Mouse (Mus musculus) neural tube, embryonic 10.5 days (tissue): ENCODE data around the gene Olfr860.
"Not testable (repeated sequence)": the region's sequence is repeated elsewhere in the genome, so short reads cannot be mapped to it uniquely, and the experiment has no call there.

ENCODE experiments used
- DNase-seq: peaks from one replicate; pipeline ENCODE4 v3.0.0-alpha.2; 2017; ENCODE audit warnings: low spot score; ENCODE audit errors: extremely low spot score

Olfr860 gene

DNA sequence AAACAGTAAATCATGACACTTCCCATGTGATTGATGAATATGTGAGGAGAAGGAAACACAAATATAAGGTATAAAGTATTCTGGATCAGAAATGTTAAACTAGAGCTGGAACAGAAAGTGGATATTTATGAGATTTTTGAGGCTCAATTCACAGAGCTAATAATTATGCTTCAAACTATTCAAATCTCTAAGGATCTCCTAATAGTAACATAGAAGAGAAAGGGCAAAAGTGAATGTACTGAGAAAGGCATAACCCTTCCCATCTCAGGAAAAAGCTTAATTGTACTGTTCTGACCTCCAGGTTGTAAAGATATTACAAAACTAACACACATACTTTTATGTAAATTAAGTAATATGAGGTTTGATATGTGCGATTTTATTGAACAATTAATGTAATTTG, at the start of gene Olfr860:
Gene Olfr860 (minus strand): TSS at position 101 of the 400 bp plus-strand sequence.
- DNase-seq = no peak

DNA sequence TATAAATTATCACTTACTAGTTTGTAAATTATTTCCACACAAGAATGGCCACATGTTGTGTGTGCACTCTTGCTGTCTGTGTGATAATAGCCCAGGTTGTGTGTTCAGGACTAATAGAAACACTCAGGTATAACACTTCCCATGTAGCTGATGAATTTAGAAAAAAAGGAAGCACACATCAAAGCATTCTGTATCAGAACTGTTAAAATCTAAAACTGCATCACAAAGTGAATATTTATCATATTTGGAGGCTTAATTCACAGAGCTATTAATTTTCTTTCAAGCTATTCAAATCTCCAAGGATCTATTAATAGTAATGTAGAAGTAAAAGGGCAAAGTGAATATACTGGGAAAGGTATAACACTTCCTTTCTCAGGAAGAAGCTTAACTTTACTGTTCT, 38.4 kb upstream of the Olfr860 start, which contains the start of gene Olfr862:
Gene Olfr862 (minus strand): TSS at position 101 of the 400 bp plus-strand sequence.
- DNase-seq = no peak

DNA sequence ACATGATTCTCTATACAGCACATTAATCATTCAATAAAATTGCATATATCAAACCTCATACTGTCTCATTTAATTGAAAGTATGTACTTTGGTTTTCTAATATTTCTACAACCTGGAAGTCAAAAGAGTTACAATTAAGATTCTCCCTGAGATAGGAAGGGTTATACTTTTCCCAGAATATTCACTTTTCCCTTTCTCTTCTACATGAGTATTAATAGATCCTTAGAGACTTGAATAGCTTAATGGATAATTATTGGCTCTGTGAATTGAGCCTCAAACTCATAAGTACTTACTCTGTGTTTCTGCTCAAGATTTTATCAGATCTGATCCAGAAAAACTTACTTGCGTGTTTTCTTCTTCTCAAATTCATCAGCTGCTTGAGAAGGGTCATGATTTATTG, 44.9 kb downstream of the Olfr860 start, which contains the start of gene Olfr859:
Gene Olfr859 (plus strand): TSS at position 301 of the 400 bp plus-strand sequence.
- not testable (repeated sequence) for DNase-seq

- DNase-seq = no peak
Measured at GRCm38 (mm10) chr9:19803000-19803399, 46.5 kb downstream of the Olfr860 start.
